Mouse (Mus musculus) embryonic facial prominence, embryonic 15.5 days (tissue): ENCODE data around the gene Lgals9. TPM values are rescaled to one million over a fixed set of nuclear protein-coding genes. Genes with fewer than 3 reads are reported as not detected.
"Not testable (repeated sequence)": the region's sequence is repeated elsewhere in the genome, so short reads cannot be mapped to it uniquely, and the experiment has no call there.

ENCODE experiments used
- ATAC-seq: fragments of 200-750 bp; cut with Nextera tagmentation; 2 replicates; pipeline ENCODE4 v1.8.0; 2017; ENCODE audit warnings: low read depth, moderate TSS enrichment; ENCODE audit not compliant: insufficient number of reproducible peaks, low FRiP score, low TSS enrichment
- H3K27ac ChIP-seq: fragments of 300-500 bp; sonication (generic); replicated peaks from 2 replicates; pipeline ENCODE4 v1.5.1; 2015; ENCODE audit warnings: mild to moderate bottlenecking, inconsistent platforms
- H3K27me3 ChIP-seq: fragments of 300-500 bp; sonication (generic); 2 replicates; pipeline ENCODE4 v1.6.1; 2015; ENCODE audit warnings: inconsistent platforms
- H3K36me3 ChIP-seq: fragments of 300-500 bp; sonication (generic); 2 replicates; pipeline ENCODE4 v1.6.1; 2015; ENCODE audit warnings: mild to moderate bottlenecking, inconsistent platforms
- H3K4me1 ChIP-seq: fragments of 300-500 bp; sonication (generic); 2 replicates; pipeline ENCODE4 v1.6.1; 2015; ENCODE audit warnings: inconsistent platforms
- H3K4me2 ChIP-seq: fragments of 300-500 bp; sonication (generic); replicated peaks from 2 replicates; pipeline ENCODE4 v1.6.1; 2015; ENCODE audit warnings: mild to moderate bottlenecking, inconsistent platforms
- H3K4me3 ChIP-seq: fragments of 300-500 bp; sonication (generic); replicated peaks from 2 replicates; pipeline ENCODE4 v1.5.1; 2015; ENCODE audit warnings: mild to moderate bottlenecking, inconsistent platforms
- H3K9ac ChIP-seq: fragments of 300-500 bp; sonication (generic); 2 replicates; pipeline ENCODE4 v1.6.1; 2015; ENCODE audit warnings: inconsistent platforms
- H3K9me3 ChIP-seq: fragments of 300-500 bp; sonication (generic); replicated peaks from 2 replicates; pipeline ENCODE4 v1.6.1; 2016; ENCODE audit warnings: inconsistent platforms
- WGBS: fragments of 180-500 bp; shearing (Covaris S2); methylation state at CpG from one replicate; pipeline ENCODE4 v1.1.7; 2015; 5-methylcytosine and 5-hydroxymethylcytosine counted together
- polyA plus RNA-seq: library from polyadenylated mRNA; unstranded; fragments of >200 nt; fragmentation: Nextera tagmentation; extraction: Ambion mirVana; gene quantifications from 2 replicates; pipeline ENCODE4 v1.2.1, GENCODE M21; 2015

Lgals9 gene
- polyA plus RNA-seq, 1 experiment from 2014 or later = 49.8 TPM

DNA sequence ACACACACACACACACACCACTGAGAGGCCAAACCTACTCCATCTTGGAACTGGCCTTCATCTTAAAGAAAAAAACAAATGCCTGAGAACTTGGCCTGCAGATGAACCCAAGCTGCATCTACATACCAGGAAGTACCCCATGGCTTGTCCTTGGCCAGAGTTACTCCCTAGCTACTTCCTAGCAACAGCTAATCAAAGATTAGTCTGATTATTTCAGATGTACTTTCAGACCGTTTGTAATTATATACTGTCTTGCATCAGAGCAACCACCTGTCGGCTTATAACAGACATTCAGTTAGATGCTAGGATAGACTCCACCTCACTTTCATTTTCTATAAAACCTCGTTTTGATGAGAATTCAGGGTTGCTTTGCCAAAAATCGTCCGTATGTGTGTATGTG is 21.7 kb upstream of the Lgals9 start:
- 55% methylated on average over 5 of the region's 5 CpGs for WGBS
- Histone ChIP-seq H3K27me3 (no peaks in the 10 kb centered on the region), H3K4me3 (no peak overlapping the region), H3K9ac (no peak overlapping the region), H3K4me2 (no peak overlapping the region), H3K9me3 (no peaks in the 10 kb centered on the region), H3K36me3 (no peaks in the 10 kb centered on the region), H3K4me1 (peaks cover 6% of the 10 kb centered on the region; the same call in 1 of the 2 replicates), H3K27ac (no peak overlapping the region)
- no peak for ATAC-seq

- 83% methylated on average over 14 of the region's 14 CpGs for WGBS
- H3K36me3 ChIP-seq = no peaks in the 10 kb centered on the region
- peaks cover 6% of the 10 kb centered on the region; the same call in 1 of the 2 replicates for H3K4me1 ChIP-seq
- no peak for ATAC-seq
- no peaks in the 10 kb centered on the region for H3K9me3 ChIP-seq
- H3K27me3 ChIP-seq = no peaks in the 10 kb centered on the region
- H3K27ac ChIP-seq = no peak overlapping the region
- no peak overlapping the region for H3K4me2 ChIP-seq
- no peak overlapping the region for H3K4me3 ChIP-seq
- H3K9ac ChIP-seq = no peak overlapping the region
Measured at GRCm38 (mm10) chr11:79005578-79006394, 21.0 kb upstream of the Lgals9 start.

GRCm38 (mm10) chr11:79003769-79004638 is 19.3 kb upstream of the Lgals9 start:
- Histone ChIP-seq H3K4me3 (no peak overlapping the region), H3K4me2 (no peak overlapping the region), H3K9ac (no peak overlapping the region), H3K9me3 (no peaks in the 10 kb centered on the region), H3K27me3 (no peaks in the 10 kb centered on the region), H3K4me1 (peaks cover 6% of the 10 kb centered on the region; the same call in 1 of the 2 replicates), H3K27ac (no peak overlapping the region), H3K36me3 (no peaks in the 10 kb centered on the region)
- 73% methylated on average over 10 of the region's 10 CpGs for WGBS
- no peak for ATAC-seq

GRCm38 (mm10) chr11:79003053-79003768 is 18.5 kb upstream of the Lgals9 start:
- no peak for ATAC-seq

DNA sequence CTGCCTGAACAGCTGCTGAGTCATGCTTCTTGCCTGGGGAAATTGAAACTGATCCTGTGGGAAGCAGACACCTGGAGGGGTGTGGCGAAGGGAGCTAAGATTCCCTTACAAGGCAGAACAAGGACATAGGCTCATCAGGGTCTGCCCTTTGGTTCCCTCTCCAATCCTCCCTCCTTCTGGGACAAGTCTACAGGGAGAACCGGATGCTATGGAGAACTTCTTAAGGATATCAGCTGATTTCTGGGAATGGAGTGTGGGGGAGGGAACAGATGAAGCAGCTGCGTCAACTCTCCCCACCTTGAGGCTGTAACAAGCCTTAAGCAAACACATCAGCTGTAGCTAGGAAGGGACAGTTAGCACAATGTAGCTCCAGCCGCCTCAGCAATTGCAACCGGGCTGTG is 17.8 kb upstream of the Lgals9 start:
- Histone ChIP-seq H3K4me1 (peaks cover 6% of the 10 kb centered on the region; the same call in 1 of the 2 replicates), H3K9ac (no peak overlapping the region), H3K4me3 (no peak overlapping the region), H3K4me2 (no peak overlapping the region), H3K36me3 (no peaks in the 10 kb centered on the region), H3K27me3 (no peaks in the 10 kb centered on the region), H3K9me3 (no peaks in the 10 kb centered on the region), H3K27ac (peak overlapping the region; percentile 68; the same call in 1 of the 2 replicates)
- no peak for ATAC-seq
- WGBS = 53% methylated on average over 5 of the region's 5 CpGs

More at GRCm38 (mm10) chr11:79003053-79003768, 18.5 kb upstream of the Lgals9 start:
- Histone ChIP-seq H3K4me2 (no peak overlapping the region), H3K36me3 (no peaks in the 10 kb centered on the region), H3K27me3 (no peaks in the 10 kb centered on the region), H3K27ac (peak overlapping the region; percentile 68; the same call in 1 of the 2 replicates), H3K9me3 (no peaks in the 10 kb centered on the region), H3K9ac (no peak overlapping the region), H3K4me1 (peaks cover 6% of the 10 kb centered on the region; the same call in 1 of the 2 replicates), H3K4me3 (no peak overlapping the region)
- WGBS = 69% methylated on average over 11 of the region's 11 CpGs

DNA sequence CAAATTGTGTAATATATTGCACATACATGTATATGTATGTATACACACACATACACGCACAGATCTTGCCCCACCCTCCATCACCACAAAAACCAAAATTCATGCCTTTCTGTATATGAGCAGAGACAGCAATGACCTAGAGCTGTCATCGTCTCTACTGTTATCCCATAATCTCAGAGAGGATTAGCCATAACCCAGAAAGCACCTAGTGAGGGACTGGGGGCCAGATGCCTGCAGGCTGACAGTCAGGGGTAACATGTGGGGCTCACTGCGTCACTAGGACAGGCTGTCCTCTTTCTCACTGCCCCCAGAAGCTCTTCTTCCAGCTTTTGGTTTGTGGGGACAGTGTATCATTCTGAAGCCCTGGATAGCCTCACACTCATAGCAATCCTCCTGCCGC is 17.1 kb upstream of the Lgals9 start:
- Histone ChIP-seq H3K27me3 (no peaks in the 10 kb centered on the region), H3K9me3 (no peaks in the 10 kb centered on the region), H3K4me1 (peaks cover 6% of the 10 kb centered on the region; the same call in 1 of the 2 replicates), H3K4me2 (no peak overlapping the region), H3K4me3 (no peak overlapping the region), H3K9ac (no peak overlapping the region), H3K27ac (no peak overlapping the region), H3K36me3 (no peaks in the 10 kb centered on the region)
- ATAC-seq = no peak; the same call in 1 of the 2 replicates
- WGBS = 74% methylated on average over 4 of the region's 4 CpGs

GRCm38 (mm10) chr11:78999118-78999517 is 14.4 kb upstream of the Lgals9 start:
- no peak overlapping the region for H3K9ac ChIP-seq
- 0 out of 2 replicates have a peak, but pooled peaks cover 4% of the 10 kb centered on the region for H3K9me3 ChIP-seq
- ATAC-seq = no peak
- no peaks in the 10 kb centered on the region for H3K27me3 ChIP-seq
- no peak overlapping the region for H3K27ac ChIP-seq
- no peaks in the 10 kb centered on the region for H3K36me3 ChIP-seq
- H3K4me3 ChIP-seq = no peak overlapping the region
- peaks cover 6% of the 10 kb centered on the region; the same call in 1 of the 2 replicates for H3K4me1 ChIP-seq
- WGBS = 59% methylated on average over 6 of the region's 6 CpGs
- H3K4me2 ChIP-seq = no peak overlapping the region

GRCm38 (mm10) chr11:78990875-78991543 is 6.3 kb upstream of the Lgals9 start:
- not testable (repeated sequence) for H3K27me3 ChIP-seq, H3K4me3 ChIP-seq, H3K9me3 ChIP-seq, H3K27ac ChIP-seq, H3K36me3 ChIP-seq, H3K4me2 ChIP-seq, H3K9ac ChIP-seq, H3K4me1 ChIP-seq, ATAC-seq
- 71% methylated on average over 5 of the region's 5 CpGs for WGBS

DNA sequence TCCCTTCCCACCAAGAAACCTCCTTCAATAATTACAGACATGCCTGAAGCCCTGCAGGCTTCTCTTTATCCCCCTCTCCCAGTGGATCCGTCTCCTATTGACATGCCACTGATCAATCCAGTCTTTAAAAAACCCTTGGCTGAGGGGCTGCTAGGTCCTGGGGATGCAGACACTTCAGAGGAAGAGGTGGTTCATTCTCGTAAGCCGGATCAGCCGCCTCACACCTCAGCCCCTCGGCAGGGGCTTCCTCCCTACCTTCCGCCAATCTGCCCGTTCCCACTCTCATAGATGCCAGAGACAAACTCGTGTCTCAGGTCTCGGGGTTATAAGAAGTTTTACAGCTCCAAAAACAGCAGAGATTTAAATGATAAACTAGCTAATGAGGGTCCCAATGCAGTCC is 5.3 kb upstream of the Lgals9 start:
- no peak overlapping the region for H3K9ac ChIP-seq
- H3K4me2 ChIP-seq = no peak overlapping the region
- no peaks in the 10 kb centered on the region for H3K27me3 ChIP-seq
- no peaks in the 10 kb centered on the region for H3K36me3 ChIP-seq
- peaks cover 2% of the 10 kb centered on the region; the same call in 1 of the 2 replicates for H3K4me1 ChIP-seq
- H3K9me3 ChIP-seq = no peaks in the 10 kb centered on the region
- no peak overlapping the region for H3K27ac ChIP-seq
- ATAC-seq = no peak
- H3K4me3 ChIP-seq = no peak overlapping the region
- 92% methylated on average over 9 of the region's 9 CpGs for WGBS

- H3K27me3 ChIP-seq, H3K9me3 ChIP-seq, H3K4me3 ChIP-seq, ATAC-seq, H3K9ac ChIP-seq, H3K4me2 ChIP-seq, H3K27ac ChIP-seq, H3K4me1 ChIP-seq, H3K36me3 ChIP-seq: not testable (repeated sequence)
- WGBS = 92% methylated on average over 11 of the region's 11 CpGs
Measured at GRCm38 (mm10) chr11:78989206-78989605, 4.5 kb upstream of the Lgals9 start.
